Mouse (Mus musculus): Measurements from ENCODE around the gene Gm11007. TPM values are rescaled to one million over a fixed set of nuclear protein-coding genes. Genes with fewer than 3 reads are reported as not detected.
"Not testable (repeated sequence)": the region's sequence is repeated elsewhere in the genome, so short reads cannot be mapped to it uniquely, and the experiment has no call there.

The Gm11007 gene
- 1.8 TPM in 1 of 2 replicates, not detected in the other for polyA plus RNA-seq (2015; fragmentation: Nextera tagmentation; extraction: Ambion mirVana)

GRCm38 (mm10) chr2:175643678-175644077, at the start of gene Gm11007:
Gene Gm11007, plus strand, starts transcription at chr2:175643978.
- H3K9ac ChIP-seq (ENCODE audit: low read depth, low read length); H3K27me3 ChIP-seq (ENCODE audit: control insufficient read depth, insufficient read depth, low read depth, low read length); H3K27ac ChIP-seq (ENCODE audit: low read length); H3K36me3 ChIP-seq (ENCODE audit: control insufficient read depth, insufficient read depth); ATAC-seq (ENCODE audit: low read depth); H3K9me3 ChIP-seq (replicated peaks; ENCODE audit: control insufficient read depth, low read length); H3K4me2 ChIP-seq (ENCODE audit: low read depth, low read length); H3K4me1 ChIP-seq (ENCODE audit: control insufficient read depth, low read depth, low read length); H3K4me3 ChIP-seq (ENCODE audit: low read depth, low read length): not testable (repeated sequence)
- WGBS (ENCODE audit: insufficient replicate concordance) = no CpG with 5 or more reads among the region's 2 CpGs

Other genes with a start within 250 kb of the Gm11007 start
- 2.3 and 2.5 TPM in 2 replicates for gene Gm4724, start 208.2 kb upstream of the Gm11007 start, polyA plus RNA-seq (2015; fragmentation: Nextera tagmentation; extraction: Ambion mirVana)
- gene Zfp965, start 174.0 kb upstream of the Gm11007 start, polyA plus RNA-seq (2015; fragmentation: Nextera tagmentation; extraction: Ambion mirVana) = 2.4 and 2.5 TPM in 2 replicates
- 9.9 and 12.5 TPM in 2 replicates for gene Zfp969, start 59.7 kb downstream of the Gm11007 start, polyA plus RNA-seq (2015; fragmentation: Nextera tagmentation; extraction: Ambion mirVana)
- 1.8 TPM in 1 of 2 replicates, not detected in the other for gene Gm2007, start 97.6 kb downstream of the Gm11007 start, polyA plus RNA-seq (2015; fragmentation: Nextera tagmentation; extraction: Ambion mirVana)
- 1.0 TPM in 1 of 2 replicates, not detected in the other for gene Gm14288, start 157.1 kb downstream of the Gm11007 start, polyA plus RNA-seq (2015; fragmentation: Nextera tagmentation; extraction: Ambion mirVana)
- 3.5 and 4.8 TPM in 2 replicates for gene Gm6710, start 225.2 kb downstream of the Gm11007 start, polyA plus RNA-seq (2015; fragmentation: Nextera tagmentation; extraction: Ambion mirVana)